Mouse (Mus musculus): Measurements from ENCODE around the gene Olfr1490.
"Not testable (repeated sequence)": the region's sequence is repeated elsewhere in the genome, so short reads cannot be mapped to it uniquely, and the experiment has no call there.

The Olfr1490 gene

DNA sequence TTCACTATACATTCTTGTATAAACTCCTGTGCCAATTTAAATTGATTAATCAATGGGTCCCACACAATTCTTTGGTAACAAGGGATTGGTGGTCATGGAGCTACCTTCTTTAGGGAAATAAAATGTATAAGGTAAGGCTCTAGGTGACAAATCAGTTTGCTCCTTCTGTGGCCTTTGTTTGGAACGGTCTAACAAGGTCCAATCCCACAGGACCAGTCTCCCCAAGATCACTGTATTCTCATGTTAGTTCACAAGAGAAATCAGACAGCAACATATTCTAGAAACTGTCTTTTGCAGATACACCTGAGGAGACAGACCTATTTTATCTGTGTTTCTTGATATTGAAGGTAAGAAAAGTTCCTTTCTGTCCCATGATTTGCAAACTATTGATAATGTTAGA, at the start of gene Olfr1490:
Olfr1490 (plus strand) TSS at position 301 of the 400 bp plus-strand sequence.
- in situ Hi-C loops (cut with MseI, MboI) = no loop called here

DNA sequence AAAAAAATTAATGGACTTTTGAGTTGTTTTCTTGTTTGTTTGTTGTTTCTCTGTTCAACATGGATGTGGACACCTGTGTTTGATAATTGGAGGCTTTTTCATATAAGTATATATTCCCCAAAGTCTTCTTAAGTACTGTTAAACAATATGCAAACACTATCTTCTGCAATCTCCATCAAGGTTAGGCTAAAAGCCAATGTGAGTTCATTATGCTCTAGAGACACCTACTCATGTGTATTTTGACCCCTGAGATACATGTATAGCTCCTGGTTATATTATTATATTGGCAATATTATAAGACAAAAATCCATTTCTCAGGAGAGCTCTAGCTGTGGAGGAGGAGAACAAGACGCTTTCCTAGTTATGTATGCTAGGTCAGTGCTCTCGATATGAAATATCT, 33.8 kb upstream of the Olfr1490 start, which contains the start of gene Olfr1487:
Olfr1487 (plus strand) TSS at position 301 of the 400 bp plus-strand sequence.
- in situ Hi-C loops (cut with MseI, MboI) = not testable (repeated sequence)

DNA sequence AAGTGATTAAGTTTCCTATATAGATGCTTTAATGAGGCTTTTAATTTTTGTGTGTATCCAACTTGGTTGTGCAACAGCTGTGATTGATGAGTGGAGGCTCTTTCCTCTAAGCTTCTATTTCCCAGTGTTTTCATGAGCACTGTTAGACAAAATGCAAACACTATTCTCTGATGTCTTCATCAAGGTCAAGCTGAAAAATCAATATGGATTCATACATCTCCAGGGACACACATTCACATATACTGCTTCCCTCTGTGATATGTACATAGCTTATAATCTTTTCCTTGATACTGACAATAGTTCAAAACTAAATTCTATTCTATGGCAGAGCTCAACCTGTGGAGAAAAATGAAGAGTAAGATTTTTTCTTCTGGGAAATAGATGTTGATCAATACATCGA, 19.6 kb upstream of the Olfr1490 start, which contains the start of gene Olfr1489:
Olfr1489 (plus strand) TSS at position 301 of the 400 bp plus-strand sequence.
- in situ Hi-C loops (cut with MseI, MboI) = no loop called here

DNA sequence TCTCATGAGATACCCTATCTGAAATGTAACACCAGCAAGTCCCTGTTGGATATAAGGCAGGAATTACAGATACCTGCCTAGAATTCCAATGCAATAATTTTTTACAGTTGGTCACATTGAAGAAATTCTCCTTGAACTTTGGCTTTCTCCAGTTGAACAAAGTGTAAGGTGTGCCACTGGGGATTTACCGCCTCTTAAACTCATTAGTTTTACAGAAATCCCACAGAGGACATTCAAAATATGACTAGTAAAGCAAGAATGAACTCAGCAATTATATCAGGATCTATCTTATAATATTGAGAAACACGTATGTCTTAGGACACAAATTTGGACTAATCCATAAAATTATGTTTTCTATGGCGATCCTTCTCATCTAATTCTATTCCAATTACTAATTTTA, 46.1 kb downstream of the Olfr1490 start, which contains the start of gene Olfr1491:
Olfr1491 (plus strand) TSS at position 301 of the 400 bp plus-strand sequence.
- in situ Hi-C loops (cut with MseI, MboI) = no loop called here
